Mouse (Mus musculus): Measurements from ENCODE around the gene Mcrip1.

Mcrip1 gene

DNA sequence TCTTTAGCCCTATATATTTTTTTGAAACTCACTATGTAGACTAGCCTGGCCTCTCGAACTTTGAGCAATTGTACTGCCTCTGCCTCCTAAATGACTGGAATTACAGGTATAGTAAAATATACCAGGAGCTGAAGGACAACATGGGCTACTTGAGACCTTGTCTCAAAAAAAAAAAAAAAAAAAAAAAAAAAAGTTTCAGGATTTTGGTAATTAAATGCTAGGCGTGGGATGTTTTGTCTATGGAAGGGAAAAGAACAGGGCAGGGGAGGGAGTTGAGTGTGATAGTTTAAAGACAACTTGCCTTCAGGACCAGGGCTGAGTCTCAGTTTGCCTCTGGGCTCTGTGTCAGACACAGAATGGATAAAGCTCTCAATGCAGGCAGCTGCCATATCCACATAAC, 25.5 kb upstream of the Mcrip1 start:
- DNase-seq (ENCODE audit: low read depth, low spot score), result no peak

DNA sequence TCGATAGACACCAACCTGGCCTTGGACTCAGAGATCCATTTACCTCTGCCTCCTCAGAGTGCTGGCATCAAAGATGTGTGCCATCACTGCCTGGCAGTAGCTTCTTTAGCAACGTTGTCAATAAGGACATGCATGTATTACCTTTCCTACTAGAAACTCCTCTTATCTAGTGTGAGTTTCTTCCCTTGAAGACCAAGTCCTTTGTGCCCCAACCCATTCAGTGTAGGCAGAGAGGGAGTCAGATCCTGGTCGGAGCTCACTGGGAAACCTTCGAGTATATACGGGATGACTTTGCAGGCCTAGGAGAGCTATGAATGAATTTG, 24.7 kb upstream of the Mcrip1 start:
- DNase-seq (ENCODE audit: low read depth, low spot score), result no peak

DNA sequence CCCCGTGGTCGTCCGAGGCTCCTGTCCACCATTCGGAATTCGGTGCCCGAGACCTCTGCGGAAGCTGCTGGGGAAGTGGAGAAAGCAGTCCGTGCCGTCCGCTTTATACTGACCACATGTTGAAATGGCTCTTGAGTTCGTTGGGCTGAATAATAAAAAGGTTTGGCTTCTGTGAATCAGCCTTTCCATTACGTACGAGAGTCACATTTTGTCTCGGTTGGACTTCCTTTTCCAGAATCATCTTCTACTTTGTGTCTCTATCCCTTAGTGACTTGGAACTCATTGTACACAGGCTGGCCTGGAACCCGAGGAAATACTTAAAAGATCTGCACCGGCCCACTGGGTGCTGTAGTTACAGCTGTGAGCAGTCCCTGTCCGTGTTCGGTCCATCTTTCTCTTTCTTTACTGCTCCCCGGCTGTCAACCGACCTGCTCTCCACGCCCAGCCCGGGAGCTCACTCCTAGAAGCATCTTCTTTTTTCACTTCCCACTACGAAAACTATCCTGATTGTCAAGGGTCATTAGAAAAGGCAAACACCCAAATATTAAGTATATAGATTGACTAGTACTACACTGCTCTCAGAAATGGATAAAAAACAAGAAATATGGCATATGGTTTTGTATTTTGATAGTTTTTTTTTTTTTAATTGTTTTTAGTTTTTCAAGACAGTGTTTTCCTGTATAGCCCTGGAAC, 24.2 kb upstream of the Mcrip1 start:
- peak; percentile 32 for DNase-seq (ENCODE audit: low read depth, low spot score)

DNA sequence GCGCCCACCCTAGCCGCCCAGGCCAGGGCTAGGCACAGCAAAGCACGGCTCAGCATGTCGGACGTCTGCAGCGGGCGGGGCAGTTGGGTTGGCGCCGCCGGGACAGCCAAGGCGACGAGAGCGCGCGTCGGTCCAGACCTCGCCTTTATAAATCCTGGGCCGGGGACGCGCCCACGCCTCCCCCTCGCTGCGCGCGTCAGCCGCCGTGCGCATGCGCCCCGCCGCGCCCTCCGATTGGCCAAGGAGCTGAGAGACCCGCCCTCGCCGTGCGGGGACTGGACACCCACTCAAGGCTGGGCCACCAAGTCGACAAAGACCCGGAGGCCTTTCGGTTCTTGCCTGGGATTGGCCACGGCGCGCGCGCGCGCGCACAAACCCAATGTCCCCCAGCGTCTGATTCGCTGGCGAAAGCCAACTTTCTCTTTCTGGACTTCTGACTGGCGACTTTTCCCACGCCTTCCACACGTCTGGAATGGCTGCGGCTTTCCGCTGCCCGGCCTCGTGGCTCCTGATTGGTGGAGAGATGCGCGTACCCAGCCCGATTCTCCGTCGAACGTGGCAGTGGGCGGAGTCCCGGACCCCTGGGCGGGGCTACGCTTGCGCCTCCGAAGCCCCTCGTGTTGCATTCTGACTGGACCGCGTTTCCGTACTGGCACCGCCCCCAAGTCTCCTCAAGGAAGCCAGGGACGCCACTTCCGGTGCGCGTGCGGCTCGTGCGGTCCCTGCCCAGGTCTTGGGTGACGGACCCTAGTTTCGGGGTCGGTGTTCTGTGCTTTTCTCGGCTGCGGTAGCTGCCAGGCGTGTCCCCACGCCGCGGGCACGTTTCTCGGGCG, 23.4 kb upstream of the Mcrip1 start, which contains the start of gene P4hb:
Gene P4hb, minus strand, starts transcription at position 502 of the 833 bp plus-strand sequence.
- peak; percentile 100 for DNase-seq (ENCODE audit: low read depth, low spot score)

DNA sequence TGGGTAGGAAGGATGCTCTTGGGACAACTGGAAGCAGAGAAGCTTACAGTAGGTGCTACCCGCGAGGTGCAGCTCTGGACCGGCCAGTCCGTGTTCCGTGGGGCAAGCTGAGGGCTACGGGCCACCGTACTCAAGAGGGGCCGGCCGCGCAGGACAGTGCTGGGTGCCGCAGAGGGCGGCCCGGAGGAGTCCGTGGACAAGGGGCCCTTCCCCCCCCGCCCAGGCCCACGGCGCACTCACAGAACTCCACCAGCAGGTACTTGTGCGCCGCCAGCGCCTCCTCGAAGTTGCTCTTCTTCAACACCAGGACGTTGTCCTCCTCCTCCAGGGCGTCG, 22.9 kb upstream of the Mcrip1 start:
- no peak for DNase-seq (ENCODE audit: low read depth, low spot score)

DNA sequence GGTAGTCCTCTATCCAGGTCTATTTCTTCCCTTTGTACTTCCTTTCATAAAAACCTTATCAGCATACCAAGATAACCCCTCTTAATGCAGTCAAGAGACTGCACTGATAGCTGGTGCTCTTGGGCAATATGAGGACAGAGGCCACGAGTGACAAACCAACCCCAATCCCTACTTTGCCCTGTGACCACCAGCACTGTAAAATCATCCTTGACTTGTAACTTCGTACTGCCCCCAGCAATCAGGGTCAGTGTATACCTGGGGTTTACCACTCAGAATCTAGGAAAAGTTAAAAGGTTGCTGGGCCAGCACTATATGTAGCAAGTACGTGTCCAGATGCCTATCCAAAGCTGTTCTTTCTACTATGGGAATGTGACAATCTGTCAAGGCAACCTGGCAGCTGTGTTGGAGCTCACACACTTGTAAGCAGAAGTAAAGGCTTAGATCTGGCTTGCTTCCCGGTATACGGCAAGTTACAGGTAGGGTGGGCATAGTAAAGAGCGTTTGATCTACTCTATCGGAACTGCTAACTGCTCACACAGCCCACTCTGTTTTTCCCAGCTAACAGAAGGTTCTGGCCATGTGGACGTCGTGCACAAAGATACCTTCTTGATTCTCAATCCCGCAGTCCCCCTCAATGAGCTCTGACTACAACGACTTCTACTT, 22.4 kb upstream of the Mcrip1 start:
- DNase-seq (ENCODE audit: low read depth, low spot score), result no peak

DNA sequence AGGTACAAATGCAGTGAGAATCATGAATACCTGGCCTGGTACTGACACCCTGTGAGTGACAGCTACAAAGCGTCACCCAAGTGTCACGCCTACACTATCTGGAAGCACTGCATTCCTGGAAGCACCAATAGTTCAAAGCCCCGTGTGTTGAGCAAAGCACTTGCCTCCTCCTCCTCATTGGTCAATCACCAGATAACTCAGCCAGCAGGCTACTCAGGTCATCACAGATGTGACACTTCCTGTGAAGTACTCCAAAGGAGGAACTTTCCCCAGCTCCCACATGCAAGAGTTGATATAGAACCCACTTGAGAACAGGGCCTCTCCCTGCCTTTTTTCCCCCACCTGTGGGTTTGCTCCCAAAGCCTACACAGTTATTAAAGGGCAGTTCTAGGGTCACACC, 21.6 kb upstream of the Mcrip1 start:
- DNase-seq (ENCODE audit: low read depth, low spot score), result no peak

DNA sequence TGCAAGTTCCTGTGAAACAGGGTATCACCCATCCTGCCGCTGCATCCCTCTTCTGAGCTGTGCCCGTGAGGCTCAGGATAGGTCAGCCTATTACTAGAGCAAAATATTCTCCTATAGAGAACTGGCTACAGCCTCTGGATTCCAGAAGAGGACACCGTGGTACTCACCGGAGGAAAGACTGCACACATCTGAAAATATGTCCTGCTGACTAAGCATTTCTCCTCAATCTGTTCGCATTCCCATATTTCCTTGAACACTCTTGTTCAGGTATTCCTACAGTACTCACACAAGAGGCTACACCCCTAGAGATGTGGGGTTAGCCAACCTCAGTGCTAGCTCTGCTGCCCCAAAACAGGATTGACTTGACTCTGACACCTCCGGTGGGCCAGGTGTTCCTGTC, 18.8 kb upstream of the Mcrip1 start:
- no peak for DNase-seq (ENCODE audit: low read depth, low spot score)

DNA sequence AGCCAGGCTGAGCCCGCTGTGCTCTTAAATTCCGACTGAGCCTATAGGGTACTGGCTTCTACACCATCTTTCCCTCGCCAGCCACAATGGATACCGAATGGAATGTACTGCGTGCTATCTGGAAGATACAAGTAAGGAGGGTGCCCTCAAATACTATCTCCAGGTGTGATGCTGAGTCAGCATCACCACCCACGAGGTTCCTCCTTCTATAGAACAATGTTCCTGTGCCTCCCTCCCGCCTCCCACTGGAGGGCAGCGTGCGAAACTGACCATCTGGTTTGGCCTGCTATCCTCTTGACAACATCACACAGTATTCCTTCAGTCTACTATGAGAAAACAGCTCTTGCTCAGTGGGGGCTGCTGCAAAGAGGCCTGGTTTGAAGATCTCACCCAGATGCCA, 15.6 kb upstream of the Mcrip1 start:
- no peak for DNase-seq (ENCODE audit: low read depth, low spot score)

DNA sequence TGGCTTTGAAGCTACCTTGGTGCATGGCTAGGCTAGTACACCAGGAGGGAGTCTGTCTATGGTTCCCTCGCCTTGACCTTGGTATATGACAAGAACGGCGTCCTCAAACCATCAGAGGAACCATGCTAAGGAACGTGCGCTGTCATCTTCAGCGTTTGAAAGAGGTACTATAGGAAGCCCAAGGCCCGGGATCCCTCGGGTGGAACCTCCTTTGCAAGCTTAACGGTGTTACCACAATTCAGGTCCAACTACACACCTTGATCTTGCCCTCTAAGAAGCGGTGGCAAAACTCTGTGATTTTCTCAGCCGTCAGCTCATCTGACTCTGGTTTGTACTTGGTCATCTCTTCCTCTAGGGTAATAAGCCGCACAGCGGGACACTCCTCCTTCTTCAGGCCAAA, 13.4 kb upstream of the Mcrip1 start:
- no peak for DNase-seq (ENCODE audit: low read depth, low spot score)

DNA sequence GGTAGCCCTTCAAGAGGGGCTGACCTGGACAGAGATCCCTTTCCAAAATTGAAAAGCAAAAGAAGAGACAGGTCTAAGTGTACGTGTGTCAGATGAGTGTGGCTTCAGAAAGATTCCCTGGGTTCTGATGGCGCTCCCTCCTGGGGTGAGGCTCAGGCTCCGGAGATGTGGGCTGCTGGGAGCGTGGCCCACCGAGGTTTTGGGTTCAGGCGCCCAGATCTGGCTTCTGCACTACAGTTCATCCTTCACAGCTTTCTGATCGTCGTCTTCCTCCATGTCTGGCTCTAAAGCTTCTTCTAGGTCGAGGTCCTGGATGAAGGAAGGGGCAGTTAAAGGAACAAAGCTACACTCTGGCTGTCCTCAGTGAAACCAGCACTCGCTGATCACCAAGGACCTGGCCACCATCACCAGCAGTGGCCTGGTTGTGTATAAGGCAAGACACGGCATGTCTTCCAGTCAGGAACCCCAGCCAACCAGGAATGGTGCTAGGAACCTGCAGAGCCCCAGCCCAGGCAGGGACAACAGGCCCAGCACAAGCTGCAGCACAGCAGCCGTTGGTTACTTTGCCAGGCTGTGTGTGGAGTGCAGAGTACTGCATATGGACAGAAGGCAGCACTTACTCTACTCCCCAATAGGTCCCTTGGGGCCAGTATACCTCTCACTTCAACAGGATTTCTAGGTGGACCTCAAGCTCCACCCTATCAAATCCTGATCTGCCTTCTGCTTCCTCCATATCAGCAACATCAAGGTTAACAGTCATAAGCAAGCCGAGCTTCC, 11.6 kb upstream of the Mcrip1 start:
- no peak for DNase-seq (ENCODE audit: low read depth, low spot score)

DNA sequence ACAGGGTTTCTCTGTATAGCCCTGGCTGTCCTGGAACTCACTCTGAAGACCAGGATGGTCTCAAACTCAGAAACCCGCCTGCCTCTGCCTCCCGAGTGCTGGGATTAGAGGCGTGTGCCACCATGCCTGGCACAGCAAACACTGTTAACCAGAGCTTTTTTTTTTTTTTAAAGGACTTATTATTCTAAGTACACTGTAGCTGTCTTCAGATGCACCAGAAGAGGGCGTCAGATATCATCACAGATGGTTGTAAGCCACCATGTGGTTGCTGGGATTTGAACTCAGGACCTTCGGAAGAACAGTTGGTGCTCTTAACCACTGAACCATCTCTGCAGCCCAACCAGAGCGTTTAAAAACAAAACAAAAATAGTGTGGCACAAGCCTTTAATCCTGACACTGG, 9.3 kb upstream of the Mcrip1 start:
- DNase-seq (ENCODE audit: low read depth, low spot score), result peak; percentile 44

DNA sequence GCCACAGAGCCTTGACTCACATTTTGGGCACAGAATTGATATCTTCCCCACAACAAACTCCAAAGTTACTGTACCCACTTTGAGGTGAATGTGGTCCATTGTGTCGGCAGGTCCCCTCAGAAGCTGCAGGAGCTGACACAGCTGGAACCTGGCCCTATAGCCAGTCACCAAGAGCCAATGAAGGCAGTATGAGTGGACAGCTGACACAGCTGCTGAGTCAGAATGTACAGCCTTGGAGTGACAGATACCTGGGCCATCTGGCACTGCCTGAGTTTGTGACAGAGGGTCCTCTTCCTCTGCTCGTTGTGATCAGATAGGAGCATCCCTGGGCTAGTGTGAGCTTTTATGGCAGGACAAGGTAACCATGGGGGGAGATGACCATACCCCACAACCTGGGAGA, 5.7 kb upstream of the Mcrip1 start:
- no peak for DNase-seq (ENCODE audit: low read depth, low spot score)

DNA sequence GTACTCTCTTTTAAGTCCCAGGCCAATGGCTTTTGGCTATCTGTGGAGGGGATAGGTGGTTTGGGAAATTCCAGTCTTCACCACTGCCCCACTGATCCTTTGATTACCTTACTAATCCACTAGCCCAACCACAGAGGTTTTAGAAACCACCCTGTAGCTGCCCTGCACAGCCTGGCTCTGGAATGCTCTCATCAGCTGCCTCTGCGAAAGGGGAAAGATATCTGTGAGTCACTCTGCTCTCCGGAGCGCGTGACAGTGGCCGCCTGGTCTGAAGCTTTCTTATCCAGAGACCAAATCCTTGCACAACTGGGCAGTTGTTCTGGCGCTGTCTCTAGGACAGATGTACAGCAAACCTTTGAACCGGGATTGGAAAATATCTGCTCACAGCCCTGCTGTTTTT, 5.3 kb upstream of the Mcrip1 start:
- no peak for DNase-seq (ENCODE audit: low read depth, low spot score)

DNA sequence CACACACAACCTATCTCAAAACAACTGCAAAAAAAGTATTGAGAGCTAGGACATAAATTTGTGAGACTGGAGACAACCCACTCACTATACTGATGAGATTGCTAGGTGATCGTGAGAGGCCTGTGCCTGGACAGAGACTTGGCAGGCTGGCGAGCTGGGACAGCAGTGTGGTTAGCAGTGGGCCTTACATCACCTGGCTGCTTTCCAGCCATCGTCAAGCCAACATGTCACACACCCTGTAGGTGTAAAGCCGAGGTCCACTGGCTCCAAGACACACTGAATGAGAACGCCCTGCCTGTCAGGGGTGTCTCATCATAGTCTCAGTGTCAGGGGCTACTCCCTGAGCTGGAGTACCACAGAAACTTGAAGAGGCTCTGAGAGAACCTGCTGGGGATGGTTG, 3.2 kb upstream of the Mcrip1 start:
- DNase-seq (ENCODE audit: low read depth, low spot score), result no peak

DNA sequence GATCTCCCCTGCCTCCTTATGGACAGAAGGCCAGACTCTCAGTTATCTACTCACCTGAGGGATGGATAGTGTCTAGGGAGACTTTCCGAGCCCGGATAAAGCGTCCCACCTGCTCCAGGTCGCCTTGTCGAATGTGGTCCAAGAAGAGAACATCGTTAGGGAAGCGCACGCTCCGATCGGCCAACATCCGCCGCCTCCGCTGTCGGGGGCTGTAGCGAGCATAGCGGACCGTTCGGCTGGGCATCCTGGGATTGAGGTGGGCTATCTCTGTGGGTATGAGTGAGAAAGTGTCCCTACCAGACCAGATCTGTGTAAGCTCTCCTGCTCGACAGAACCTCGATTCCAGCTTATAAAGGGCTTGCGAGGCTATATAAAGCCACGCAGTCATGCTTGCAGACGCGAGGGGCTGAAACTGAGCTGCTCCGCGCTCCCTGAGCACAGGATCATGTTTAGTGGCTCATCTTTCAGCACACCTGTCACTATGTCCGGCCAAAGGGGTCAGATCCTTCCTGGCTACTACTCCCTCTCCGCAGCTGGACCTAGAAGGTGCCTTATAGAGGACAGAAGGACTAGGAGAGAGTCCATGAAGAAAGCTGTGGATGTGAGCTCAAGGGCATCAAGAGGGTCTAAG, 1.4 kb upstream of the Mcrip1 start, which contains the start of gene Ppp1r27:
Gene Ppp1r27, minus strand, starts transcription at position 323 of the 631 bp plus-strand sequence.
- DNase-seq (ENCODE audit: low read depth, low spot score), result peak; percentile 23

DNA sequence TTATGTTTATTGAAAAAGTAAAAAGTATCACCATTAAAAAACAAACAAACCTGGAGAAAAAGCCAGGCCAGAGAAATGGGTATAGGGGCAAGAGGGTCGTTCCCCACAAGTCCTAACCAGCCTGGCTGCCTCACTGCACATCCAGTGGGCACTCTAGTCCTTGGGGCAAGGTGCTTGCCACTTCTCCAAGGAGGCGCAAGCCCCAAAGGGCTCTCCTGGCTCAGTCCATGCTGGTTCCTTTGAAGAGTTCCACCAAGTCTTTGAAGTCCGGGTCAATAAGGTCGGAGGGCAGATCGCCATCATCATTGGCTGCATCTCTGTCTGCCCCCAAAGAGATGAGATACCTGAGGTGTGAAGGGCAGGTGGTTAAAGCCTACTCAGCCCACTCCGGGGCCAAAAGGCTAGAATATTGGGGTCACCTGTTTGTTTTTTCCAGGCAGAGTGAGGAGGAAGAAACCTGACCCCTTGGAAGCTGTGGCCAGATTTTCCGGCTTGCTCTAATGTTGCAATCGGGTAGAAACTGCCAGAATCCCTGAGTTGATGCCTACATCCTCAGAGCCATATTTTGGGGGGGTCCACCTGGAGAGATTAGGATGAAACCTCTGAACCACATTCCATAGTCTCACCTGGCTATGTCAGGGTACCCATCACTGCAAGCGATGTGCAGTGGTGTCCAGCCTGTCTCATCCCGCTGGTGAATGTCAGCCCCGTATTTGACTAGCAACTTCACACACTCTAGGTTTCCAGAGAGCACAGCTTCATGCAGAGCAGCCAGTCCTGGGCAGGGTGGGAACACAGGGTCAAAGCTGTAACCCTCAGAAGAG, 671 bp upstream of the Mcrip1 start:
- DNase-seq (ENCODE audit: low read depth, low spot score), result no peak

DNA sequence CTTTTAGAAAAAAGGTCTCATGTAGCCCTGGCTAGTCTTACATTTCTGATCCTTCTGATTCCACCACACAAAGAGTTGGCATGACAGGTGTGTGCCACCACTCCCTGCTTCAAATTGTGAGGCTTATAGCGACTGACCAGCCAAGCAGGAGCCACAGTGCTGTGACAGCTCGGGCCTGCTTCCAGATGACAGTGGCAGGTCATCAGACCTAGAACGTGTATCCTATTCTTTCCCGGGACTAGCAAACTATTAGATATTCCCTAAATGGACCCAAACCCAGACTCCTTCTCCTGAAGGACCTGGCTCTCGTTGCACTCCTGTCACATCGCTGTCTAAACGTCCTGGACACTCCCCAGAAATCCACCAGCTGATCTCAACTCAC, 750 bp downstream of the Mcrip1 start:
- no peak for DNase-seq (ENCODE audit: low read depth, low spot score)

DNA sequence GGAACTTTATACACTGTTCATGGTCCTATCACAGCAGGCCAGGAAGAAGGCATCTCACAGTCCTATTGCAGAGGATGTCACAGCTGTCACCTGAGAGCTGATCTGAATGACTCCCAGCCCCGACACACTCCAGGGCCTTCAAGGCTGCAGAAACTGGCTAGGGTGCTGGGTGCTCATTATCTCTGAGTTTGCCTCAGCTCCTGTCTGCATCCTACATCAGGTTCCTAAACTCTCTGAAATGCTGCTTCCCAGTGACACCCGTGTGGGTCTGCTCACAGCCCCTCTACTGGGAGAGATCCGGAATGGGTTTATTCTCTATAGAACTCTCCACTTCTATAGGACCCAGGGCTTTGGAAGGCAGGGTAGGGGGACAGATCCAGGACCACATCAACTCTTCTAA, 1.3 kb downstream of the Mcrip1 start:
- no peak for DNase-seq (ENCODE audit: low read depth, low spot score)

DNA sequence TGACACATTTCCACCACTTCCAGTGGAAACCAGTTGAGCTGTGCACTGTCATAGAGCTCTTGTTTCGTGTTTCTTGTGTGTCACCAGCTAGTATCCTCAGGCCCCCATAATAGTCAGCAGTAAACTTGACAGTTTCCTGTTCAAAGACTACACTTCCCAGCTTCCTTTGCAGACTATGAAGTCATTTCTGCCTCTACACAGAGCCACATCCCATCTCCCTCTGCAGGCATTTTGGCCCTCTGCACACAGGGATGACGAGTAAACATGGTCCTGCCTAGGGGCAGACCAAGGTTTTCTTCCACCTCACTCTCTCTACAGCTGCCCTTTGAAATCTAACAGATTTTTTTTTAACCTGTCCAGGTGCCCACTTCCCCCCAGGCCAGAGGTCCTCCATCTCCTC, 2.1 kb downstream of the Mcrip1 start:
- DNase-seq (ENCODE audit: low read depth, low spot score), result no peak

DNA sequence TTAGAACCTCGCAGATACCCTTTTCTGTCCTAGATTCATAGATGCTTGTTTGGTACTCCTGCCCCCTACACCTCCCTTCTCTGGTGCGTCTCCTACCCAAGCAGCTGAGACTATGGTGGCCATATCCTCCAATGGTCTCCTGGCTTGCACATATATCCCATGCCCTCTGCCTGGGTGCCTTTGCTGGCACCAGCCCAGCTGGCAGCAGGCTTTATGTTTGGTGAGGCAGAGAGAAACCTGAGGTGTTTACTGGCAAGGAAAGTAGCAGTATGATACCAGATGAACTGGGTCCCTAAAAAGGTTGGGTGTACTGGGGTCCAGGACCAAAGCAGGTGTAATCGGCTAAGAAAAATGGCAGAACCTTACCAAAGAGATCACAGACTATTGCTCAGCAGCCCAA, 3.6 kb downstream of the Mcrip1 start:
- no peak for DNase-seq (ENCODE audit: low read depth, low spot score)
